Mouse (Mus musculus) embryonic fibroblast, embryonic 13.5 days (primary cell): ENCODE measurements around the gene Hacl1. TPM values are rescaled to one million over a fixed set of nuclear protein-coding genes. Genes with fewer than 3 reads are reported as not detected.

Source experiments
- H3K27ac ChIP-seq: 2 replicates; pipeline ENCODE4 v1.5.1; 2012; ENCODE audit warnings: low read length, control low read depth, inconsistent platforms; ENCODE audit not compliant: insufficient read depth
- H3K4me1 ChIP-seq: 2 replicates; pipeline ENCODE4 v1.6.1; 2011; ENCODE audit warnings: low read length; ENCODE audit not compliant: control insufficient read depth, insufficient read depth
- H3K4me3 ChIP-seq: 2 replicates; pipeline ENCODE4 v1.5.1; 2011; ENCODE audit warnings: mild to moderate bottlenecking, control low read depth, low read length; ENCODE audit not compliant: insufficient read depth
- CTCF ChIP-seq: IDR thresholded peaks from 2 replicates; pipeline ENCODE4 v1.5.1; 2011; ENCODE audit warnings: mild to moderate bottlenecking, control low read depth, low read length, moderate library complexity, borderline replicate concordance; ENCODE audit not compliant: insufficient read depth
- POLR2A ChIP-seq: IDR thresholded peaks from 2 replicates; pipeline ENCODE4 v1.6.1; 2011; ENCODE audit warnings: low read depth, mild to moderate bottlenecking, control low read depth, low read length, moderate library complexity
- polyA plus RNA-seq: library from polyadenylated mRNA; stranded (reverse); fragments of >200 nt; gene quantifications from 2 replicates; pipeline ENCODE4 v1.2.4, GENCODE M21; 2011; ENCODE audit warnings: low read depth; ENCODE audit not compliant: missing spikeins, insufficient read length

Hacl1 gene
- polyA plus RNA-seq, 1 experiment = 11.0 TPM

- TF ChIP-seq POLR2A (no peak), CTCF (no peak)
- H3K4me1 ChIP-seq = no peaks in the 10 kb centered on the region
- H3K4me3 ChIP-seq = no peak overlapping the region
- H3K27ac ChIP-seq = no peak overlapping the region
Measured at GRCm38 (mm10) chr14:31644183-31644830, 3.2 kb upstream of the Hacl1 start.

- Histone ChIP-seq H3K4me3 (peak overlapping the region; percentile 59), H3K4me1 (no peaks in the 10 kb centered on the region), H3K27ac (no peak overlapping the region)
- TF ChIP-seq POLR2A (no peak), CTCF (no peak)
Measured at GRCm38 (mm10) chr14:31641506-31642155, 545 bp upstream of the Hacl1 start.

DNA sequence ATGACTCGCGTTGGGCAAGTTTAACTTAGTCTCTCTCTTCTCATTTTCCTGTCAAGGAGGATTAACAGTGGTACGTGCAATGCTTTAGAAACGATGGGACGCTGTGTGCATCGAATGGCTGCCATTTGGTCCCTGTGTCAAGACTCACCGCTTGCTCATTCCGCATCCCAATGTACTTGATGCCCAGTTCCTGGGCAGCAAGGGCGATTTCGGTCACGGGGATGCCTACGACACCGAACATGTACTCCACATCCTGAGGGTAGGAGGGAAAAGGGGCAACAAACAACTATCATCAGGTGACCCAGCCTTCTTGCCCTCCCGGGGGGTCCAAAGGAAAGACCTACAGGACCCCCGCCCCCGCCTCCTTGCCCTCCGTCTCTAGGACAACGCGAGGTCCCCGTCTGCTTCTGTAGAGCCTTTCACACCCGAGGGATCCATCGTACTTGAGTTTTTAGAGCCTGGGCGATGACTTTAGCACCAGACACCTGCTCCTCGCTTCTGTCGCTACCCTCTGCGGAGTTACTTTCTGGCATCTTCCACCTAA is 668 bp downstream of the Hacl1 start, which contains the start of gene Gm49387:
TSS of gene Gm49387 (minus strand) at position 533 of the 544 bp plus-strand sequence.
- TF ChIP-seq CTCF (no peak), POLR2A (no peak)
- peak within 1 kb of the TSS; percentile 74 for H3K4me3 ChIP-seq
- H3K4me1 ChIP-seq = no peaks in the 10 kb centered on the region
- peak within 1 kb of the TSS; percentile 75 for H3K27ac ChIP-seq

DNA sequence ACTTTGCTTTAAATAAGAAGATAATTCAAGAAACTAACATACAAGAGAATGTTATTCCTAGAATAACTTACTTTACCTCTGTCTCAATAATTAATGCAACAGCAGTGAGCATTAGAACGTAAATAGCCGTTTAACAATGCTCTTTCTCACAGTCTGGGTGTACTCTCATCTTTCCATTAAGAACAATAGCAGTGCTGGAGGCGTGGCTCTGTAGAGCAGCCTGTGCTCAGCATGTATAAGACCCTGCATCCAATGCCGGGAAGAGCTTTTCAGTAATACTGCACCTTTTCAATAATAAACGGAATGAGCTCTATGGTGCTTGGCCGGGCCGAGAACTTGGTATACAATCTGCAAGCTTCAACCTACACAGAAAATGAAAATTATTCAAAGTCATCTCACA is 10.4 kb downstream of the Hacl1 start:
- Histone ChIP-seq H3K27ac (no peak overlapping the region), H3K4me3 (no peak overlapping the region), H3K4me1 (no peaks in the 10 kb centered on the region)
- TF ChIP-seq POLR2A (no peak), CTCF (no peak)

DNA sequence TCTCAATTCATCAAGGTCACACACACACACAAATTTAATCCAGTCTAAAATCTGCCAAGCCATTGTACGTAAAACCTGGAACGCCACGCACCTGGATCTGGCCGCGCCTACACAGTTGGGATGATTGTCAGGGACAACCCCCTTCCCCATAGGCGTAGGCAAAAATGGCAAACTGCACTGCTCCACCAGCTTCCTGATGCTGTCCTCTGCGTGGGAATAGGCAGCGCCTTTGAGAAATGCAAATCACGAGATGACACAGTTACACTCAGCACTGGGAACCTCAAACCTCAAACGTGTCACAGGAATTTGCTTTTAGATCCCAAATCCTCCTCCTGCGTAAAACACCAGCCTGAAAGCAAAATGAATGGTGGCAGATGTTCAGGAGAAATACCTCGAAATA is 18.3 kb downstream of the Hacl1 start:
- Histone ChIP-seq H3K4me3 (no peak overlapping the region), H3K27ac (no peak overlapping the region), H3K4me1 (no peaks in the 10 kb centered on the region)
- no peak for TF ChIP-seq POLR2A
- no peak for TF ChIP-seq CTCF

DNA sequence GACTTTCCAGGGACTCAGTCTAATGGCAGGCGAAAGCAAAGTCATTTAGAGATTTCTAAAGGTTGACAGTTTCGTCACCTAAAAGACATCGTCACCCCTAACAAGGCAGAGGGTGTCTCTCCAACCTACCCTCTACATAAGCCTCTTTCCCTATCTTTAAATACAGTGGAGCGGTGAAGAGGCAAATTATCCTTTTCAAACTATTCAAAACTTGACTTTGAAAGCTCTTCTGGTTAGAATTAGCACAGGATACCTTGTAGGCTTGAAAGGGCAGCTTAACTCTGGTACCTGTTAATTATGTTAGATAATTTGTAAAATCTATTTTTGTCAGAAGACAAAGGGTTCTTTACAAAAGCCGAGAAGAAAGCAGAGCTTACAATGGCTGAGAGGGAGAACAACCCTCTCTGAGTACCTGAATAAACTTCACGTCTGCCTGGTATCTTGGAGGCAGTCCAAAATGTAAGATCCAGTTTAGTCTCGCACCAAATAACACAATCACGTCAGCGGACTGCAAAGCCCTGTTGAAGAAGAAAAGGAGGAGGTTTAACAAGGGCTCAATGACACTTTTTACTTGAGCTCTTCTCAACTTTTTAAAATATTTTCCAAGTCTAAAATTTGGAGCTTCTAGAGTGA is 20.4 kb downstream of the Hacl1 start:
- no peak overlapping the region for H3K27ac ChIP-seq
- no peaks in the 10 kb centered on the region for H3K4me1 ChIP-seq
- no peak overlapping the region for H3K4me3 ChIP-seq
- TF ChIP-seq POLR2A = no peak
- TF ChIP-seq CTCF = no peak

DNA sequence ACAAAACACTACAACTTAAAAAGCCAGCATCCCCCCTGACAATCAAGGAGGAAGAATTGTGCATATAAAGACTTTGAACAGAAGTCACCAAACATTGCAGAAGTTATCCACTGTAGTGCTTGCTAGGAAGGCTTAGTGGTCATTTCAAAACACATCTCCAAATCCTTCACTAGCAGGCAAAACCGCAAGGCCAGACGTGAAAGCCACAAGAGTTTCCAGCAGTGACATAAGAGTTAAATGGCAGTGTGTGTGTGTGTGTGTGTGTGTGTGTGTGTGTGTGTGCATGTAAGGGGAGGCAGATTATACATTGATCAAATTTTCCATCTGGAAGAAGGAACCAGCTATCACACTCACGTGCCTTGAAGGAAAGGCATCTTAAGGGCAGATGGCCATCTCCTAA is 23.1 kb downstream of the Hacl1 start:
- no peak overlapping the region for H3K4me3 ChIP-seq
- TF ChIP-seq CTCF (no peak), POLR2A (no peak)
- H3K27ac ChIP-seq = no peak overlapping the region
- no peaks in the 10 kb centered on the region for H3K4me1 ChIP-seq

DNA sequence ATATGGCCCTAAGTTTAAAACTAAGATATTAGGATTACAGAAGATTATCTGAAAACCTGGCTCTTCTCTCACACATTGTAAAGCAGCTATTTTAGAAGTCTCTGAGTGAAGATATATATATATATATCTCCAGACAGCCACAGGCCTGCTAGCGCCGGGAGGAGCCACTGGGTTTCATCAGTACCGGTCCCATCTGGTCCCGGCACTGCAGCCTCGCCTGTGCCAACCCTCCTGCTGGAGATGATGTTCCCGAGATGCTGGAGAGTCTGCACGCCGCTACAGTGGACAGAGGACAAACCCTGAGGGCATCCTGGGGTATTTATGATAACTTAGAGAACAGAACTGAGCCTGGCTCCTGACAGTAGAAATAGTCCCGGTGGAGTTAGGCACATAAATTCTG is 23.9 kb downstream of the Hacl1 start:
- no peak for TF ChIP-seq POLR2A
- TF ChIP-seq CTCF = no peak
- H3K4me3 ChIP-seq = no peak overlapping the region

DNA sequence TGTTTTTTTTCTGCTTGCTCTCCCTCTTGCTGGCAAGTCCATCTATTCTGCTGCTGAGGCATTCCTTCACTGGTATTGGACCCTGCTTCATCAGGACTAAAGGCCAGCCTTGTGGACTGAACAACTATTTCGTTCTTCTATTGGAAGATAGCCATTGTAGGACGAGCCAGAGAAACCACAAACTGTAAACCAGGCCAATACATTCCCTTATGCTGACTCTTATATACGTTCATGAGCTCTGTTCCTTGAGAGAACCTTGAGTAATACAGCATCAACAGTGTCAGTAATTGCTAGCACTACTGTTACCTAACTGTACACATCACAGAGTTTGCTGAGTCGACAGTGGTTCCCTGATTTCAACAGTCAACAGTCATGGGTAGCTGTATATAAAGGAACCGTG is 27.4 kb downstream of the Hacl1 start:
- TF ChIP-seq CTCF (no peak), POLR2A (no peak)
- Histone ChIP-seq H3K4me1 (no peaks in the 10 kb centered on the region), H3K4me3 (no peak overlapping the region), H3K27ac (no peak overlapping the region)

More for the DNA sequence above, 23.9 kb downstream of the Hacl1 start:
- Histone ChIP-seq H3K4me1 (no peaks in the 10 kb centered on the region), H3K27ac (no peak overlapping the region)

GRCm38 (mm10) chr14:31611986-31612385 is 29.1 kb downstream of the Hacl1 start:
- H3K4me1 ChIP-seq = no peaks in the 10 kb centered on the region
- H3K27ac ChIP-seq = no peak overlapping the region
- H3K4me3 ChIP-seq = no peak overlapping the region
- no peak for TF ChIP-seq POLR2A
- no peak for TF ChIP-seq CTCF
